Mouse (Mus musculus): Measurements from ENCODE around the gene Fam131c. TPM values are rescaled to one million over a fixed set of nuclear protein-coding genes. Genes with fewer than 3 reads are reported as not detected.
A peak's percentile ranks its signal among the peaks of the same experiment; 100 is the strongest.

Fam131c gene
- polyA plus RNA-seq, 1 experiment from 2014 or later: 3.1 TPM

DNA sequence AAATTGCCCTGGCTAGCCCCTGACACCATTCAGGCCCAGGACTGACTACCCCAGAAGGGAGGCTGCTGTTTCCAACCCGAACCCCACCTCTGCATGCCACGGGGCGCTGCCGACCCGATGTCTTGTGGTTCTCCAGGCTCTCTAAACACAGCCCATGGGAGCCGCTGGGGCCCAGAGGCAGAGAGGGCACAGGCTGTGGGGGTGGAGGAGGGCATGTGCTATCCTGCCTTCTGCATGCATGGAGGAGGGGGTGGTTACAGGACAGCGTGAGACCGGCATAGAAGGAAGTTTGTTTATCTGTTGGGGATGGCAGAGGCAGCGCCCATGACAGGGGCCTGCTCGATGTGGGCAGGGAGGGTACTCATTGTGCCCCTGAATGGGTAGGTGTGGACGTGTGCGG lies 18.0 kb upstream of the Fam131c start:
- Histone ChIP-seq H3K36me3 (ENCODE audit: insufficient read depth, low read length) (no peaks in the 10 kb centered on the region), H3K4me1 (replicated peaks; ENCODE audit: insufficient read depth, low read length) (no peaks in the 10 kb centered on the region; the same call in 1 of the 2 replicates), H3K27ac (no peak overlapping the region), H3K9ac (ENCODE audit: low read depth, low read length) (no peak overlapping the region), H3K27me3 (ENCODE audit: insufficient read depth, low read length) (no peaks in the 10 kb centered on the region), H3K4me3 (replicated peaks; ENCODE audit: low read depth, low read length) (no peak overlapping the region), H3K4me2 (ENCODE audit: low read length) (no peak overlapping the region), H3K9me3 (replicated peaks; ENCODE audit: low read length) (no peaks in the 10 kb centered on the region)
- TF ChIP-seq CTCF (IDR thresholded peaks at IDR 0.05; ENCODE audit: low read depth): no peak
- ATAC-seq (replicated peaks; ENCODE audit: low FRiP score, low read depth) (no peak), DNase-seq (ENCODE audit: low spot score) (no peak)
- 60% methylated on average over 12 of the region's 12 CpGs for WGBS

DNA sequence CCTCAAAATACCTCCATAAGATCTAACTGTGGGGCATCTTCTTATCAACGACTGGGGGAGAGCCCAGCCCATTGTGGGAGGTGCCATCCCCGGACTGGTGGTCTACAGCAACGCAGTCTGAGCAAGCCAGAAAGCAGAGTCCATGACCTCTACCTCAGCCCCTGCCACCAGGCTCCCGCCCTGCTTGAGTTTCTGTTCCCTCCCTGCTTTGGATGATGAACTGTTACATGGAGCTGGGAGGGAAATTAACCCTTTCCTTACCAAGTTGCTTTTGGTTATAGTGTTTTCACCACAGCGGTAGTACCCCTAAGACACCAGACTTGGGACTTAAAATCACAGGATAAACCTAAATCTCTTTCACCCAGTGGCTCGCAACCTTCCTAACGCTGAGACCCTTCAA lies 16.0 kb upstream of the Fam131c start:
- no peak overlapping the region for H3K9ac ChIP-seq (ENCODE audit: low read depth, low read length)
- no peak overlapping the region for H3K27ac ChIP-seq
- H3K4me3 ChIP-seq (replicated peaks; ENCODE audit: low read depth, low read length): no peak overlapping the region
- TF ChIP-seq CTCF (IDR thresholded peaks at IDR 0.05; ENCODE audit: low read depth): no peak
- ATAC-seq (replicated peaks; ENCODE audit: low FRiP score, low read depth) (no peak), DNase-seq (ENCODE audit: low spot score) (peak; percentile 42)
- H3K36me3 ChIP-seq (ENCODE audit: insufficient read depth, low read length): no peaks in the 10 kb centered on the region
- WGBS: 39% methylated on average over 7 of the region's 7 CpGs
- no peaks in the 10 kb centered on the region for H3K9me3 ChIP-seq (replicated peaks; ENCODE audit: low read length)
- no peaks in the 10 kb centered on the region; the same call in 1 of the 2 replicates for H3K4me1 ChIP-seq (replicated peaks; ENCODE audit: insufficient read depth, low read length)
- H3K4me2 ChIP-seq (ENCODE audit: low read length): no peak overlapping the region
- no peaks in the 10 kb centered on the region for H3K27me3 ChIP-seq (ENCODE audit: insufficient read depth, low read length)

DNA sequence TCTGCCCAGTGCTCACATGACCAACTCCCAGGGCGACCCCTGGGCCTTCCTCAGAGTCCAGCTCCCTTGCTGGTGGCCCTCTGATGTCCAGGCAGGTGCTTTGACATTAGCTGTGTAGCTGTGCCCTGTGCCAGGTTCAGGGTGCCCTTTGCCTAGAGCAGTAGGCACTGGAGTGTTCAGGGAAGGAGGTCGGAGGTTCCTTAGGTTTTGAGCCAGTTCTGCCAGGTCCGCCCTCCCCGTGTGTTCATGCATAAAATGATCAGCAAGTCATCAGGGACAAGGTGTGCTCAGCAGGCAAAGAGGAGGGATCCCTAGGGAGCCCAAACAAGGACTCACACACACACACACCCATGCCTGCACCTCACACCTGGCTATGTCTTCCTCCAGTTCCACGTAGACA lies 15.0 kb upstream of the Fam131c start:
- 0 out of 2 replicates have a peak overlapping the region, but pooled peaks have one; percentile 2 for H3K27ac ChIP-seq
- DNase-seq (ENCODE audit: low spot score): no peak

DNA sequence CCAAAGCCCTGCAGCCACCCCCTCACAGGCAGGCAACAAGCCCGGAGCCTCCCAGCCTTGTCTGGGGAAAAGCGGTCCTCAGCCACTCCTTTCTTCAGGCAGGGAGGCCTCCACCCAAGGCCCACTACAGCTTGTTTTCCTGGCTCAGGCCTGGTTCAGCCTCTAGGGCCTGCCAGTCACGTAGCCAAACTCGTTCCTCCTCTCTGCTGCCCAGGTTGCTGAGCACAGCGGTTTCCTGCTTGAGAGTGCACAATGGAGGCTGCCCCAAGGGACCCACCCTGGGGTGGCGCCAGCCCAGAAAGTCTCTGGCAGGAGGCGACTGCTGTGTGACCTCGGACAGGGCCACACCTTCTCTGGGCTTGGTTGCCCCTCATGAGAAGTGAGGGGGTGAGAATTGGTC lies 14.2 kb upstream of the Fam131c start:
- 59% methylated on average over 8 of the region's 8 CpGs for WGBS
- H3K4me2 ChIP-seq (ENCODE audit: low read length): no peak overlapping the region
- no peak overlapping the region for H3K9ac ChIP-seq (ENCODE audit: low read depth, low read length)
- no peaks in the 10 kb centered on the region for H3K27me3 ChIP-seq (ENCODE audit: insufficient read depth, low read length)
- no peak overlapping the region for H3K4me3 ChIP-seq (replicated peaks; ENCODE audit: low read depth, low read length)
- H3K36me3 ChIP-seq (ENCODE audit: insufficient read depth, low read length): no peaks in the 10 kb centered on the region
- peak overlapping the region; percentile 2; the same call in 1 of the 2 replicates for H3K27ac ChIP-seq
- H3K9me3 ChIP-seq (replicated peaks; ENCODE audit: low read length): no peaks in the 10 kb centered on the region
- no peak for TF ChIP-seq CTCF (IDR thresholded peaks at IDR 0.05; ENCODE audit: low read depth)
- H3K4me1 ChIP-seq (replicated peaks; ENCODE audit: insufficient read depth, low read length): no peaks in the 10 kb centered on the region; the same call in 1 of the 2 replicates
- no peak for ATAC-seq (replicated peaks; ENCODE audit: low FRiP score, low read depth)
- DNase-seq (ENCODE audit: low spot score): no peak

More for the DNA sequence above, 15.0 kb upstream of the Fam131c start:
- Histone ChIP-seq H3K36me3 (ENCODE audit: insufficient read depth, low read length) (no peaks in the 10 kb centered on the region), H3K4me3 (replicated peaks; ENCODE audit: low read depth, low read length) (no peak overlapping the region), H3K4me1 (replicated peaks; ENCODE audit: insufficient read depth, low read length) (no peaks in the 10 kb centered on the region; the same call in 1 of the 2 replicates), H3K27me3 (ENCODE audit: insufficient read depth, low read length) (no peaks in the 10 kb centered on the region), H3K9ac (ENCODE audit: low read depth, low read length) (no peak overlapping the region), H3K4me2 (ENCODE audit: low read length) (no peak overlapping the region), H3K9me3 (replicated peaks; ENCODE audit: low read length) (no peaks in the 10 kb centered on the region)
- WGBS: 62% methylated on average over 5 of the region's 5 CpGs
- TF ChIP-seq CTCF (IDR thresholded peaks at IDR 0.05; ENCODE audit: low read depth): no peak
- ATAC-seq (replicated peaks; ENCODE audit: low FRiP score, low read depth): no peak

DNA sequence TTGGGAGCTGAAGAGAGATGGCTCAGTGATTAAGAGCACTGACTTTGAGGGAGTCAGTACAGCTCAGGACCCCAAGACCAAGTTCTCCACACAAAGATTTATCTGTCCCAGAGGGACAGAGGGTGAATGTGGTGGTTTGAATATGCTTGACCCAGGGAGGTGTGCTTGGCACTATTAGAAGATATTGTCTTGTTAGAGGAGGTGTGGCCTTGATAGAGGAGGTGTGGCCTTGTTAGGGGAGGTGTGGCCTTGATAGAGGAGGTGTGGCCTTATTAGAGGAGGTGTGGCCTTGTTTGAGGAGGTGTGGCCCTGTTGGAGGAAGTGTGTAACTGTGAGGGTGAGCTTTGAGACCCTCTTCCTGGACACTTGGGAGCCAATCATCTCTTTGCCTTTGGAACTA lies 10.2 kb upstream of the Fam131c start:
- no peak for TF ChIP-seq CTCF (IDR thresholded peaks at IDR 0.05; ENCODE audit: low read depth)

DNA sequence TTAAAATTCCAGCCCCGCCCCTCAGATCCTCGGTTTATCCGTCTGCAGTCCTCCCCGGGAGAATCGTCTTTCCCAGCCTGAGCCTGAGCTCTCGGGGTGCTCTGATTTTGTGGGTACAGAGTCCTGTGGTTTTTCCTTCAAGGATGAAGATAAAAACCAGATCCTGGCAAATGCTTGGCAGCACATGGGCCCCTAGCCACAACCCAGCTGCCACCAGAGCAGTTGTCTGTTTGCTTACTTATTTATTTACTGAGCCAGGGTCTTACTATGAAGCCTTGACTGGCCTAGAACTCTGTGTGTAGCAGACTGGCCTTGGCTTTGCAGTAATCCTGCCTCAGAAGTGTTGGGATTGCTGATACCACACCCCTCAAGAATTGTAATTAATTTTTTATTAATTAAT lies 8.8 kb upstream of the Fam131c start:
- no peaks in the 10 kb centered on the region for H3K36me3 ChIP-seq (ENCODE audit: insufficient read depth, low read length)
- H3K4me1 ChIP-seq (replicated peaks; ENCODE audit: insufficient read depth, low read length): no peaks in the 10 kb centered on the region
- ATAC-seq (replicated peaks; ENCODE audit: low FRiP score, low read depth) (no peak), DNase-seq (ENCODE audit: low spot score) (no peak)
- H3K27ac ChIP-seq: no peak overlapping the region
- H3K9me3 ChIP-seq (replicated peaks; ENCODE audit: low read length): no peaks in the 10 kb centered on the region
- no peak overlapping the region for H3K4me2 ChIP-seq (ENCODE audit: low read length)
- no peak overlapping the region for H3K4me3 ChIP-seq (replicated peaks; ENCODE audit: low read depth, low read length)
- TF ChIP-seq CTCF (IDR thresholded peaks at IDR 0.05; ENCODE audit: low read depth): no peak
- 90% methylated on average over 6 of the region's 6 CpGs for WGBS
- H3K27me3 ChIP-seq (ENCODE audit: insufficient read depth, low read length): 0 out of 2 replicates have a peak, but pooled peaks cover 2% of the 10 kb centered on the region
- H3K9ac ChIP-seq (ENCODE audit: low read depth, low read length): no peak overlapping the region

More for the DNA sequence above, 10.2 kb upstream of the Fam131c start:
- Histone ChIP-seq H3K4me2 (ENCODE audit: low read length) (no peak overlapping the region), H3K4me1 (replicated peaks; ENCODE audit: insufficient read depth, low read length) (no peaks in the 10 kb centered on the region; the same call in 1 of the 2 replicates), H3K9ac (ENCODE audit: low read depth, low read length) (no peak overlapping the region), H3K4me3 (replicated peaks; ENCODE audit: low read depth, low read length) (no peak overlapping the region), H3K36me3 (ENCODE audit: insufficient read depth, low read length) (no peaks in the 10 kb centered on the region), H3K27me3 (ENCODE audit: insufficient read depth, low read length) (no peaks in the 10 kb centered on the region), H3K27ac (no peak overlapping the region), H3K9me3 (replicated peaks; ENCODE audit: low read length) (no peaks in the 10 kb centered on the region)
- ATAC-seq (replicated peaks; ENCODE audit: low FRiP score, low read depth): no peak
- no peak for DNase-seq (ENCODE audit: low spot score)

DNA sequence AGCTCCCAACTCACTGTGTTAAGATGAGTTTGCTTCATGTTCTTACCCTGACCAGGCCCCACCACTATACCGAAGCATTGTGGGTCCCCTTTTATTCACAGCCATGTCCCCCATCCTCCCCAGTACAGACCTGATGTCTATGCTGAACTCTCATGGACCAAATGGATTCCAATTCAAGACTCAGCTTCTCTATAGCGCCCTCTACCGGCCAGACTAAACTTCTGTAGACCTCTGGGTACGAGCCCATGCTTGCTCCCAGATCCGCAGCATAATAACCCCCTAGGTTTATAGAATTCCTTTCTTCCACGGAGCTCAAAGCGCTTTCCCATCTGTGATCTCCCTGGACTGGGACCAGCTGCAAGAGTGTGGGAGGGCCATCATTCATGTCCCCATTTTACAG lies 7.2 kb upstream of the Fam131c start:
- Histone ChIP-seq H3K4me1 (replicated peaks; ENCODE audit: insufficient read depth, low read length) (no peaks in the 10 kb centered on the region; the same call in 1 of the 2 replicates), H3K9me3 (replicated peaks; ENCODE audit: low read length) (no peaks in the 10 kb centered on the region), H3K27ac (no peak overlapping the region), H3K27me3 (ENCODE audit: insufficient read depth, low read length) (0 out of 2 replicates have a peak, but pooled peaks cover 3% of the 10 kb centered on the region), H3K4me3 (replicated peaks; ENCODE audit: low read depth, low read length) (no peak overlapping the region), H3K4me2 (ENCODE audit: low read length) (no peak overlapping the region), H3K9ac (ENCODE audit: low read depth, low read length) (no peak overlapping the region), H3K36me3 (ENCODE audit: insufficient read depth, low read length) (no peaks in the 10 kb centered on the region)
- ATAC-seq (replicated peaks; ENCODE audit: low FRiP score, low read depth) (no peak), DNase-seq (ENCODE audit: low spot score) (peak; percentile 61)
- TF ChIP-seq CTCF (IDR thresholded peaks at IDR 0.05; ENCODE audit: low read depth): peak; percentile 71
- WGBS: 42% methylated on average over 7 of the region's 7 CpGs
